Mouse (Mus musculus) retina, embryonic 14.5 days (tissue): ENCODE measurements around the gene Hadhb.
"Not testable (repeated sequence)": the region's sequence is repeated elsewhere in the genome, so short reads cannot be mapped to it uniquely, and the experiment has no call there.

Source experiments
- DNase-seq: peaks from one replicate; pipeline ENCODE4 v3.0.0-alpha.2; 2015; ENCODE audit warnings: low spot score

Gene Hadhb

DNA sequence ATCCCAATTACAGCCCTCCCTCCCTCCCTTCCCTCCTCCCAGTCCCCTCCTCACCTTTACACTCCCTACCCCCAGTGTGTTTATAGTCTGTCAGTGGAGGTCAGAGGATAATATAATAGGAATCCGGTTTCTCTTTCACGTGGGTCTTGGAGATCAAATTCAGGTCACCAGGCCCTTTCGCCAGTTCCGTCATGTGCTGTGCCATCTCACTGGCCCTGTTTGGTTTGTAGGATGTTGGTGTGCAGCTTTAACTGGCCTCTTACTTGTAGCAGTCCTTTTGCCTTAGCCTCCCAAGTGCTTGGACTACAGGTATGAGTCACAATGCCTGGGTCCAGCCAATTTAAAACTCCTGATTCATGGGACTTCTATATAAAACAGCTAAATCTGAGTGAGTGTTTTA is 20.8 kb downstream of the Hadhb start:
- DNase-seq = no peak

DNA sequence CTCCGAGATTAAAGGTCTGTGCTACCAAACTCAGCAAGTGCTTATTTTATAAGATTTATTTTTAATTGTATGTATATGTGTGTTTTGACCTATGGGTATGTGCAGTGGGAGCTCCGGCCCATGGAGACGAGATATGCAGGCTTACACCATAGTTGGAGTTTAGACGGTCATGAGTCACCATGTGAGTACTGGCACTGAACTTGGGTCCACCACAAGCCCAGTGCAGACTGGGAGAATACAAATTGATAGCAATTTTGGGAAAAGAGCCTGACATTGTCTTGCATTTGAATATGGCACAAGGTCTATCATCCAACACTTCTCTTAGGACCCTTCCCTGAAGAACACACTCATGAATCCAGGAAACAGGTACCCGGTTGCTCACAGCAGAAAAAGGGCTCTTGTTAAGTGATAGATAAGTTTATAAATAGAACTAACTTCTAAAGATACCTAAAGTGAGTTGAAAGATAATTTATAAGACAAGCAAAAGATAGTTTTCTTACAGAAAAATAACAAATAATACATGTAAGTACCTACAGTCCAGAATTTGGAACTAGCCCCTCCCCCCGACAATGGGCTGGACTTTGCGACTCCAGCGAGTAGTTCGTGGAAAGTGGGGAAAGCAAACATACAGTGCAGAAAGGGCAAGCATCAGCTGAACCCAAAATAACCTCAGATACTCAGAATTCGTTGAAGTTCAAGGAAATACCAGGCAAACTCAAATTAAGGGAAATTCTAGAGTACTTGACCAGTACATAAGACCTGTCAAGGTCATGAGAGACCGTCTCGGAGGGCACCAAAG is 32.8 kb downstream of the Hadhb start:
- DNase-seq = no peak

GRCm38 (mm10) chr5:30192452-30192851 is 37.4 kb downstream of the Hadhb start:
- DNase-seq = peak; percentile 28

DNA sequence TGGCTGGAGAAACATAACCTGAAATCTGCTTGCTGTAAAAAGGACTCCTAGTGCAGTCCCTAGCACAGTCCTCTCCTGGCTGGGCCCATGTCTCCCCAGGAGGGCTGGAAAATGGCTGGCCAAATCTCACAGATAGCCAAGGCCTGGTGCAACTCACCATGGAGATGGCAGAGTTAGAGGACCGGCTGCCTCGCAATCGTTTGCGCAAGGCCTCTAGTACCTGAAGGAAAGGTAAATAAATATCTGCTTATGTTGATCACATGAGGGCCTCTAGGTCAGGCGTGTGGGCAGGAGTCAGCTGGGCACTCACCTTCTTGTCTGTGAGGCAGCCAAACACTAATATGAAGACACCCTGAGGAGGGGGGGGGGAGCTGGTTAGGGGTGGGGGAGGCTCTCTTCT is 40.3 kb downstream of the Hadhb start:
- DNase-seq = no peak

GRCm38 (mm10) chr5:30198257-30198656 is 43.2 kb downstream of the Hadhb start:
- no peak for DNase-seq

DNA sequence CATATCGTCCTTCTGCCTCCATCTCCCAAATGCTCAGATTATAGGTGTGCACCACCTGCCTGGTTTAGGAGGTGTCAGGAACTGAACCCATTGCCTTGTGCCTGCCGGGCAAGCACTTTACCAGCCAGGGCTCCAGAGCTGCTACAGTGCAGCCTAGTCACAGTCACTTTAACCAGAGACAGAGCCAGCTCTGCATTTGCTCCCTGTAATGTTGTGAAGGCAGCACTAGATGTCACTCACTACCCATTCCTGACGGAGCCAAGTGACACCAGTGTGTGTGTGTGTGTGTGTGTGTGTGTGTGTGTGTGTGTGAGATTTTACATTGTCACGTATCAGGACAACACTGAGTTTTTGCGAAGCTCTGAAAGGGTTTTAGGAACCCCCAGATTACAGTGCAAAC is 46.5 kb downstream of the Hadhb start:
- peak; percentile 57 for DNase-seq

DNA sequence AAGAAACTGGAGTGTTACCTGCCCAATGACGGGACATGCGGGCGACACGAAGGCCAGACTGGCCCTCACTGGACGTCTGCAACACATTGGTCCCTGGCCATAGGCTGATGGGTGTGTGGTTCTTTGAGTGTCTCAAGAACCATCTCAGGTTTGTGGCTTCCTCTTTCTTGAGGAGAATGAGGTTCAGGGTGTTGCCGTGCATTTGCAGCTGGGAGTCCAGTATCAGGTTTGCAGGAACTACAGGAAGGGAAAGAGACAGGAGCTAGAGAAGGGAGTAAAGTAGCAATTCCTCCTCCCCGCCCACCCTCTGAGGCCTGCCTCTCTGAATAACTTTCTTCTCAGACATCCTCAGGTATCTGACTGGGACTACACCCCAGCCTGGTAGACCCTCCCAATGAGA is 47.2 kb downstream of the Hadhb start:
- DNase-seq = no peak

DNA sequence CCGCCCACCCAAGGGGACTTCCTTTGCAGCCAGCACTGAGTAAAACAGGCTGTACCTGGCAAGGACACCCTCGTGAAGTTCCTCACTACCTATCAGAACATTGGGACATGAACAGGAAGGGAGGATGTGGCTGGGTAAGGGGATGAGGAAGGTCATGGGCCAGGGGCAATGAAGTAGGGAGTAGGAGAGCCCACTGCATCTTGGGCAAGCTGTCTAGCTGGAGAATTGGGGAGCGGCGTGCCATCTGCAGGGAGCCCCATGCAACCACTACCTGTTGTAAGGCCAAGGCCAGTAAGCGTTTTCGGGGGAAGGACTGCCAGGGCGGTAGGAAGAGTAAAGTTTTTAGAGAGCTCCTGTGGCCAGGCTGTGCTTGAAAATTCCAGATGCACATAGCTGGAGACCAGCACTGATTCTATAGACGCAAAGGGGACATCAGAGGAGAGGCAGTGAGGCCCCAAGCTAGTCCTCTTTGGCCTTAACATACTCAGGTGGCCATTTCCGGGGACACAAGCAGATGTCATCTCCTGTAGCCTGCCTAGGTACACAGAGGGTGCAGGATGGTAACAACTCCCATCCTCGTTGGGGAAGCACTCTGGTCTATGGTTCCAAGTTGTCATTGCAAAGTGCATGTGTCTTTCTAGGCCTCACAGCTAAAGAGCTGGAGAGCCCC is 48.3 kb downstream of the Hadhb start:
- DNase-seq = no peak

- no peak for DNase-seq
Observed at GRCm38 (mm10) chr5:30204441-30204840, 49.4 kb downstream of the Hadhb start.

DNA sequence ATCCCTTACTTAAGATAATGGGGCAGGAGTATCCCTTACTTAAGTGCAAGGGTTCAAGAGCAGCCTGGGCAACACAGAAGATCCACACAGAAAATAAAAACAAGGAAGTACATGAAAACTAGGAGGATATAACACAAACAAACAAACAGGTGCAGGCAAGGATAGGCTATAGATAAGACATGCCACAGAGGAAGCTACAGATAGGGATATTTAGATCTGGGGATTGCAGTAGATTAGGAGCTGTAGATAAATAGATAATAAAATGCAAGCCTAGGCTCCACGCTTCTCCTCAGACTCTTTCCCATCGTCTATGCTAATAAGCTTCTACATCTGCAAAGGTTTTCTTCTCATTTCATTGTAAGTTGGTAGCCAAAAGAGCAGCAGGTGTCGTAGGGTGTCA is 50.0 kb downstream of the Hadhb start:
- DNase-seq = no peak

- DNase-seq = no peak
Observed at GRCm38 (mm10) chr5:30205493-30205892, 50.4 kb downstream of the Hadhb start, which contains the start of gene Adgrf3. Gene Adgrf3 (minus strand): TSS chr5:30205722.

DNA sequence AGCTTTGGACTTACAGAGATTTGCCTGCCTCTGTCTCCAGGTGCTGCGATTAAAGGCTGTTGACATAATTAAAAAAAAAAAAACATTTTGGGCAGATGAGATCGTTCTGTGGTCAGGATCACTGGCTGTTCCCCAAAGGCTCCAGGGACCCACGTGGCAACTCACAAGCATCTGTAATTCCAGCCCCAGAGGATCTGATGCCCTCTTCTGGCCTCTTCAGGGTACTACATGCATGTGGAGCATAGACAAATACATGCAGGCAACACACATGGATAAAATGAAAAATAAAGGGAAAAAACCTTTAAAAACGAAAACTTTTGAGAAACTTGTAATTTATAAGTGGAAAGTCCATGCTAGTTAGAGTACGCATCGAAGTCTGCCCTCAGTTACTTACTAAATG is 52.2 kb downstream of the Hadhb start:
- peak; percentile 56 for DNase-seq

- DNase-seq = not testable (repeated sequence)
Observed at GRCm38 (mm10) chr5:30210758-30211157, 55.7 kb downstream of the Hadhb start.

- DNase-seq = peak; percentile 84
Observed at GRCm38 (mm10) chr5:30214889-30215288, 59.8 kb downstream of the Hadhb start.

- no peak for DNase-seq
Observed at GRCm38 (mm10) chr5:30215970-30216369, 60.9 kb downstream of the Hadhb start.

GRCm38 (mm10) chr5:30219715-30220114 is 64.7 kb downstream of the Hadhb start:
- no peak for DNase-seq

DNA sequence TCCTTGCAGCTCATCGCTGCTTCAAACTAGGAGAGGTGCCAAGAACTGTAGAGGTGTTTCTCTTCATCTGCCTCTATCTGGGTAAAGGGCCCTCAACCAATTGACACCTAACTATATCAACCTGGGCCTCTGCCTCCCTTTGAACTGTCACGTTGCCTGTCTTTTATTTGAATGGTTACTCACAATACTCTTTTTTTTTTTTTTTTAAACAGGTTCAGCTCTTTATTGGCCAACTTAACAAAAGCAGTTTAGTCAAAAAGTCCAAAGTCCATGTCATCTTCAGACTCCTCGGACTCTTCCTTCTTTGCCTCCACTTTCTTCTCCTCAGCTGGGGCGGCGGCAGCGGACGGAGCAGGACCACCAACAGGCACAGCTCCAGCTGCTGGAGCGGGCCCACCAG is 65.6 kb downstream of the Hadhb start:
- DNase-seq = no peak

DNA sequence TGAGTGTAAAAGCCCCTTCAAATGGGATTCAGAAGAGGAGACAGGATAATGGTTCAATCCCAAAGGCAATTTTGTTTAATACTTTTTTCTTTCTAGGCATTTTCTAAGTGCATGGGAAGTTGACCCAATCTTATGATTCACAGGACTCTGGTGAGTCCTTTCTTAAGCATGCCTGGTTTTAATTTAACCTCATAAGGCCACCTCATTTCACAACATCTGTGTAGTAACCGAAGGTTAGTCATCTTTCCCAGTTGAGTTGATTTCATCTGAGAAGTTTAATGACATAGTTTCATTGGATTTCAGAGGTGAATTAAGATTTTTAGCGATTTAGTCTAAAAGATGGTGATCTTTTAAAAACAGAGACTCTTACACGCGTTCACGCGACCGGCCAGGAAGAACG is 67.6 kb downstream of the Hadhb start:
- DNase-seq = no peak

GRCm38 (mm10) chr5:30230901-30231300 is 75.9 kb downstream of the Hadhb start:
- DNase-seq = peak; percentile 7

DNA sequence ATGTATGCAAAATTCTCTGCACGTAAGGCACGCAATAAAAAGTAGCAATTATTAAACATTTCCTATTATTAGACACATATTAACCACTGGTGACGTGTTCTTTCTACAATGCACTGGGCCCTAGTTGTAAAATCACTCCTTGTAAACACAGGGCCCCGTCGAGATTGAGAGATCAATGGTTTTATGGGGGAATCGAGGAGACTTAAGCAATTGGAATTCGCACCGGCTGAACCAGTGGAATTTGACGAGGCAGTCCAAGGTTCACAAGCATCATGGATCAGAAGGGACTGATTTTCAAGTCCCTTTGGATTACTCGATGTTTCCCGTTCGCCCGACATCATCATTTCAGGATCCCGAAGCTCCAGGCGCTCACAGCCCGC is 76.8 kb downstream of the Hadhb start:
- DNase-seq = no peak

DNA sequence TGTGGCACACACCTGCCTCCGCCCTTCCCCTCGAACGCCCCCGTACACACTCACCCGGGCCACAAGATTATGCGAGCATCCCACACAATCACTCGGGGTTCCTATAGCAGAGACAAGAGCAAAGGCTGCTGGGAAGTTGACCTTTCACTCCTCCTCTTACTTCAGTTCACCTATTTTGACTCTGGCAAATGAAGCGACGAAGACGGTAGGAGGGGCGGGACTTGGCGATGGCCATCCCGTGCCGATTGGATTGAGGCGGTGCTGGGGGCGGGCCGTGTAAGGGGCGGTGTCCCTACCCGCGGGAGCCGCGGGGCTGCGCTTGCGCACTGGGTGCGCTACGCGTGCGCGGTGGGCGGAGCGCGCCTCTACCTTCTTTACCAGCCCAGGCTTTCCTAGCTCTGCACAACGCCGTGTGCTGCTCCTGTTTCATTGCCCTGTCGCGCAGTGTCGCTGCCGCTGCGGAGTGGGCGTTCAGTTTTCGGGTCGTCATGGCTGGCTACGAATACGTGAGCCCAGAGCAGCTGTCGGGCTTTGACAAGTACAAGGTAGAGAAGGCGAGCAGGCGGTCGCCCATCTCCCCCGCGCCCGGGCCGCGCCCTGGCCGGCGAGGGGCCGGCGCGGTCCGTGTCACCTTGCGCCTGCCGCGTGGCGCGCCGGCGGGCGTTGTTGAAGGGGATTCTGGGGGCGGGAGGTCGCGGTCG is 77.4 kb downstream of the Hadhb start, which contains the start of gene Selenoi:
Gene Selenoi, plus strand, starts transcription at position 311 of the 701 bp plus-strand sequence.
- peak; percentile 98 for DNase-seq

DNA sequence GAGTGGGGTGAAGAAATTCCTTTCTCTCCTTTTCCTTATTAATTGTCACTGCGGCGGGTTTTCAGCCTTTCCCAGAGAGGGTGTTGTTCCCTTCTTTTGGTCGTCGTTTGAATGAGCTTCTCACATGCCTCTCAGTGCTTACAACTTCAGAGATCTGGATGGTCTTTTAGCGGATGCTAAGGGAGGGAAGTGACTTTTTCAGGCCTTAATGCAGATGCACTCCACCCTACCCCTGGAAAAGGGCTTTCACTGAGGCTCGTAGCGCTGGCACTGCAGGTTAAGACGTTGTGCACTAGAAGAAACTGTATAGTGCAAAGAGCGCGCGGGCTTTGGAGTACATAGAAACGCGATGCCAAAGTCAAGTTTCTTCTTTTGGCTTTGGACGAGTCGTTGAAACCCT is 78.0 kb downstream of the Hadhb start:
- DNase-seq = no peak

DNA sequence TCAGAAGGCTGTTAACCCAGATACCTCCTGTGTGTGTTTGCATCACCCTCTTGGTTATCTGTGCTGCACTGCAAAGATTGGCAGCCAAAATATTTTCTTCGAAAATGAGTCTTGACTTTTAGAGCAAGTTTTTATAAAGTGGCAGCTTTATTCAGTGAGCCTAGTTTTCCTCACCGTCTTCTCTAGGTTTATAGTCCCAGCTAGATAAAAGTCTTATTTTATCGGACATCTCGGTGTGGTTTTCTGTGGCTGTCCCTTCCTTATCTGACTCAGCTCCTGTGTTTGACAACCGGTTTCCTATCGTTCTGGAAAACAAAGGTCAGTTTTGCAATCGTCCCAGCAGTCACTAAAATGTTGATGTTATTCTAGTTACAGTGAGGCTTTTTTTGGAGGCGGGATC is 78.9 kb downstream of the Hadhb start:
- DNase-seq = no peak
